9 mouse cellular contexts compared by ENCODE assay signal in genomic region chr5:140568321-140568970, GRCm38 (mm10). TPM values are rescaled to one million over a fixed set of nuclear protein-coding genes. Genes with fewer than 3 reads are reported as not detected.
DNase-seq lines count a peak whose midpoint lies in the region; ATAC-seq and TF ChIP-seq lines count a peak whose summit lies in the region.
"Had no signal": no experiment of that assay in that cellular context is flagged by ENCODE, and none has a peak within 500 bp of the region (broad histone marks: within the 10 kb centered on the region; RNA-seq: fewer than 3 reads in every experiment).

No protein-coding gene starts in this region.

- DNase-seq in A20 (ENCODE audit: low read depth, low spot score) = peak; percentile 55
- peak; percentile 92 for DNase-seq in adipocyte (ENCODE audit: low spot score)
- peak; percentile 85 for DNase-seq in embryo, embryonic 10.5 days (ENCODE audit: low spot score)
- peak; percentile 62 for DNase-seq in gastrocnemius, postnatal 25 days
- peak; percentile 70 for DNase-seq in limb, embryonic 14.5 days (ENCODE audit: low spot score)
- peak; percentile 68 to 88 for DNase-seq in spleen, postnatal 4 days (ENCODE audit: low spot score in 2 of 2)

- WGBS in intestine, embryonic 15.5 days = 20% methylated on average over 10 of the region's 10 CpGs
- WGBS in limb, embryonic 14.5 days = 20% methylated on average over 10 of the region's 10 CpGs

- H3K9me3 ChIP-seq in intestine, embryonic 15.5 days = no peaks in the 10 kb centered on the region
- no peaks in the 10 kb centered on the region for H3K9me3 ChIP-seq in limb, embryonic 14.5 days (ENCODE audit: control insufficient read depth, low read length)

- peak; percentile 18; the same call in 1 of the 2 replicates for ATAC-seq in intestine, embryonic 15.5 days
- peak; percentile 45 for ATAC-seq in limb, embryonic 14.5 days (ENCODE audit: low FRiP score, low read depth)
- ATAC-seq in monocyte, adult 5-6 weeks (replicated peaks; ENCODE audit: insufficient number of reproducible peaks, low FRiP score, low TSS enrichment, poor library complexity, severe bottlenecking) = peak; percentile 75

- no peak for TF ChIP-seq POLR2A in limb, embryonic 14.5 days (IDR thresholded peaks at IDR 0.05; ENCODE audit: borderline replicate concordance, extremely low read depth, insufficient read depth, insufficient read length)

- no peak overlapping the region for H3K4me3 ChIP-seq in intestine, embryonic 15.5 days (replicated peaks)
- H3K4me3 ChIP-seq in limb, embryonic 14.5 days (replicated peaks; ENCODE audit: low read length) = no peak overlapping the region
- H3K4me3 ChIP-seq: erythroblast, embryonic 14.5 days had no signal

- H3K4me1 ChIP-seq in intestine, embryonic 15.5 days (replicated peaks) = peaks cover 28% of the 10 kb centered on the region
- H3K4me1 ChIP-seq in limb, embryonic 14.5 days (ENCODE audit: control insufficient read depth, insufficient read depth, low read length) = peaks cover 18% of the 10 kb centered on the region

- H3K4me2 ChIP-seq in intestine, embryonic 15.5 days (replicated peaks) = peak overlapping the region; percentile 13; the same call in 1 of the 2 replicates
- no peak overlapping the region for H3K4me2 ChIP-seq in limb, embryonic 14.5 days (replicated peaks; ENCODE audit: low read depth, low read length, severe bottlenecking)

- H3K27ac ChIP-seq in intestine, embryonic 15.5 days = no peak overlapping the region
- H3K27ac ChIP-seq in limb, embryonic 14.5 days (replicated peaks; ENCODE audit: low read depth, low read length) = no peak overlapping the region

- no peaks in the 10 kb centered on the region for H3K27me3 ChIP-seq in intestine, embryonic 15.5 days (replicated peaks)
- no peaks in the 10 kb centered on the region for H3K27me3 ChIP-seq in limb, embryonic 14.5 days (ENCODE audit: control insufficient read depth, insufficient read depth, low read length)

- H3K36me3 ChIP-seq in intestine, embryonic 15.5 days = no peaks in the 10 kb centered on the region
- no peaks in the 10 kb centered on the region for H3K36me3 ChIP-seq in limb, embryonic 14.5 days (ENCODE audit: control insufficient read depth, insufficient read depth, low read length)

- no peak overlapping the region for H3K9ac ChIP-seq in intestine, embryonic 15.5 days
- H3K9ac ChIP-seq in limb, embryonic 14.5 days (ENCODE audit: low read depth, low read length, severe bottlenecking) = no peak overlapping the region

RNA-seq across cellular contexts. Expression of gene Grifin, which starts 3.6 kb away (rescaled TPM):
- not detected for total RNA-seq in gastrocnemius, postnatal 25 days (2021)
- polyA plus RNA-seq in intestine, embryonic 15.5 days (2015; fragmentation: Nextera tagmentation; extraction: Ambion mirVana) = 0.49 and 0.58 TPM in 2 replicates
- polyA plus RNA-seq in limb, embryonic 14.5 days (2012; rRNA removed) = 0.18 and 0.19 TPM in 2 replicates
- polyA plus RNA-seq in limb, embryonic 14.5 days (2014; fragmentation: Nextera tagmentation; extraction: Ambion mirVana) = not detected in 2 replicates
- not detected in 3 replicates for total RNA-seq in monocyte, adult 5-6 weeks (2017)

RNA-seq across cellular contexts. Expression of gene Lfng, which starts 38.7 kb away (rescaled TPM):
- total RNA-seq in gastrocnemius, postnatal 25 days (2021) = 1 to 10 TPM; 2.7 to 5.5 TPM
- 14.8 and 16.0 TPM in 2 replicates for polyA plus RNA-seq in intestine, embryonic 15.5 days (2015; fragmentation: Nextera tagmentation; extraction: Ambion mirVana)
- polyA plus RNA-seq in limb, embryonic 14.5 days (2012; rRNA removed) = 38.9 and 48.2 TPM in 2 replicates
- polyA plus RNA-seq in limb, embryonic 14.5 days (2014; fragmentation: Nextera tagmentation; extraction: Ambion mirVana) = 19.2 and 21.4 TPM in 2 replicates
- total RNA-seq in monocyte, adult 5-6 weeks (2017) = 274 to 469 TPM (median 297 TPM) in 3 replicates

Comparison
In these comparisons a context has a peak if more than half of its experiments do, and no peak if none do; other contexts are left out.
1. ATAC-seq: peak in every context shown above with its lines; median percentile 75 in monocyte, adult 5-6 weeks; 45 in limb, embryonic 14.5 days; 18 in intestine, embryonic 15.5 days.
2. RNA of gene Lfng, which starts 38.7 kb away (total RNA-seq): 274 to 469 TPM in monocyte, adult 5-6 weeks; 2.7 to 5.5 TPM in gastrocnemius, postnatal 25 days; every median in the first group is over 10 times any median in the second.
3. Peak in every context shown above with its lines, with median percentiles within 50 percentile points of each other: DNase-seq.